ENCODE assay signal across 9 mouse cellular contexts in the genomic region with DNA sequence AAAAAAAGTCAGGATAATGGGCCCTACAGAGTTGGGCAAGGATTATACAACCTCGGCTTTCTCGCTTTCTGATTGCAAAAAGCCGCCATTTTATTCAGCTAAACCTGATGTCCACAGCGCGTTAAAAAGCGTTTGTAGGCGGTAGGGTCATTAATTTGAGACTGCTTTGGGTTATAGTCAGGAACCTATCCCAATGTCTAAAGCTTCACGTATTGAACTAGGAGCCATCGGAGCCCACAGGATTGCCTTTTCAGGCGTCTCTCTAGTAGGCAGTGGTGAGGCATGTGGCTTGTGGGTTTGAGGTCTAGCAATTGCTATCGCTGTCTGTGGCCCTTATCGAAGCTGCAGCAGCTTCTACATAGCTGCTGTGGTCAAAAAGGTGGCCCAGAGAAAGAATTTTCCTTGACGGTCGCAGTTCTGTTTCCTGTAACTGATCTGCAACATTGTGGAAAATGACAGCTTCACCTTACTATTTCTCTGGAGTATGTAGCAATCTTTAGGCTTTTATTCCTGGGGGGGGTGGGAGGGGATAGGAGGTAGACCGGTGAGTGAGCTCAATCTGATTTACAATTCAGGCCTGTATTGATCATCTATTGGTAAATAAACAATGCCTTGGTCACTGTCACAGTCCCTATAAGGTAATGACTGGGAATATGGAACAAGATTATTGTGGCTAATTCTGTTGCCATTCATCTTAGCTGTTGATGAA. TPM values are rescaled to one million over a fixed set of nuclear protein-coding genes. Genes with fewer than 3 reads are reported as not detected.
DNase-seq lines count a peak whose midpoint lies in the region; ATAC-seq and TF ChIP-seq lines count a peak whose summit lies in the region.
"Had no signal": no experiment of that assay in that cellular context is flagged by ENCODE, and none has a peak within 500 bp of the region (broad histone marks: within the 10 kb centered on the region; RNA-seq: fewer than 3 reads in every experiment).

No protein-coding gene starts in this region.

- no peaks in the 10 kb centered on the region for H3K9me3 ChIP-seq in forebrain, embryonic 10.5 days
- no peaks in the 10 kb centered on the region for H3K9me3 ChIP-seq in intestine, postnatal 0 days (ENCODE audit: control insufficient read depth)
- no peaks in the 10 kb centered on the region for H3K9me3 ChIP-seq in midbrain, embryonic 15.5 days

- peaks cover 15% of the 10 kb centered on the region for H3K4me1 ChIP-seq in forebrain, embryonic 10.5 days
- no peaks in the 10 kb centered on the region for H3K4me1 ChIP-seq in intestine, postnatal 0 days (replicated peaks; ENCODE audit: control insufficient read depth, insufficient read depth, low read length)
- peaks cover 12% of the 10 kb centered on the region for H3K4me1 ChIP-seq in midbrain, embryonic 15.5 days

- DNase-seq in left cerebral cortex, adult 2 months (ENCODE audit: extremely low spot score in 1 of 2, low spot score in 2 of 2), result peak in 1 of 2 experiments; percentile 18
- no peak for DNase-seq in left cerebral cortex, postnatal 4 days
- peak; percentile 40 for DNase-seq in NIH3T3 (ENCODE audit: low read depth)
- DNase-seq in forebrain, embryonic 10.5 days (ENCODE audit: extremely low spot score, low spot score), result no peak
- DNase-seq in ovary, postnatal 14 days (ENCODE audit: low spot score), result no peak
- no peak for DNase-seq in urinary bladder, adult 18-20 months (ENCODE audit: low spot score in 2 of 2)

- peak overlapping the region; percentile 82 for H3K4me3 ChIP-seq in left cerebral cortex, adult 2 months
- peak overlapping the region; percentile 89 for H3K4me3 ChIP-seq in forebrain, embryonic 10.5 days
- H3K4me3 ChIP-seq in intestine, postnatal 0 days (ENCODE audit: low read depth, low read length), result peak overlapping the region; percentile 79
- H3K4me3 ChIP-seq in midbrain, embryonic 15.5 days, result peak overlapping the region; percentile 66

- no peak for TF ChIP-seq CTCF in left cerebral cortex, adult 2 months (IDR thresholded peaks at IDR 0.05)
- no peak for TF ChIP-seq CTCF in intestine, postnatal 0 days (IDR thresholded peaks at IDR 0.05; ENCODE audit: low read depth)

- H3K27me3 ChIP-seq in forebrain, embryonic 10.5 days (ENCODE audit: poor library complexity, severe bottlenecking), result no peaks in the 10 kb centered on the region
- no peaks in the 10 kb centered on the region for H3K27me3 ChIP-seq in intestine, postnatal 0 days (replicated peaks; ENCODE audit: control insufficient read depth, insufficient read depth, low read length)
- no peaks in the 10 kb centered on the region for H3K27me3 ChIP-seq in midbrain, embryonic 15.5 days (replicated peaks)

- H3K36me3 ChIP-seq in forebrain, embryonic 10.5 days (replicated peaks), result peaks cover 52% of the 10 kb centered on the region
- peaks cover 37% of the 10 kb centered on the region for H3K36me3 ChIP-seq in intestine, postnatal 0 days (ENCODE audit: control insufficient read depth, insufficient read depth)
- H3K36me3 ChIP-seq in midbrain, embryonic 15.5 days (replicated peaks), result peaks cover 21% of the 10 kb centered on the region

- H3K27ac ChIP-seq in left cerebral cortex, adult 2 months, result peak overlapping the region; percentile 93
- H3K27ac ChIP-seq in forebrain, embryonic 10.5 days, result peak overlapping the region; percentile 95
- peak overlapping the region; percentile 94 for H3K27ac ChIP-seq in intestine, postnatal 0 days (ENCODE audit: low read depth, low read length)
- H3K27ac ChIP-seq in midbrain, embryonic 15.5 days, result peak overlapping the region; percentile 93

- ATAC-seq in intestine, postnatal 0 days, result no peak
- no peak; the same call in 1 of the 2 replicates for ATAC-seq in midbrain, embryonic 15.5 days (replicated peaks)

- peak overlapping the region; percentile 80 for H3K4me2 ChIP-seq in intestine, postnatal 0 days (replicated peaks; ENCODE audit: low read depth)
- H3K4me2 ChIP-seq in midbrain, embryonic 15.5 days, result peak overlapping the region; percentile 70

- intact Hi-C loops in left cerebral cortex, adult 2 months (cut with DNase I), result loop anchor here (2.0 kb wide), 3 partner anchors 20 to 44 kb away; a partner anchor contains a TSS
- intact Hi-C loops in left cerebral cortex, postnatal 4 days (cut with DNase I), result no loop called here

- H3K9ac ChIP-seq in intestine, postnatal 0 days (ENCODE audit: low read depth, low read length), result peak overlapping the region; percentile 84
- H3K9ac ChIP-seq in midbrain, embryonic 15.5 days, result peak overlapping the region; percentile 86

- WGBS in forebrain, embryonic 10.5 days, result 1% methylated on average over 15 of the region's 15 CpGs
- WGBS in intestine, postnatal 0 days, result under 1% methylated on average over 15 of the region's 15 CpGs
- whole genome bisulfite sequencing in midbrain, embryonic 15.5 days, result under 1% methylated on average over 15 of the region's 15 CpGs

RNA-seq across cellular contexts. Expression of a gene that starts 6.1 kb away (rescaled TPM):
- 1 to 10 TPM; 1.6 to 2.6 TPM for total RNA-seq in left cerebral cortex, adult 2 months (2021)
- total RNA-seq in left cerebral cortex, postnatal 4 days (2021), result 1 to 10 TPM; 1.4 to 2.1 TPM
- polyA plus RNA-seq in forebrain, embryonic 10.5 days (2016; fragmentation: Nextera tagmentation; extraction: Ambion mirVana), result 0.97 and 1.2 TPM in 2 replicates
- 48.2 and 48.3 TPM in 2 replicates for polyA plus RNA-seq in intestine, postnatal 0 days (2015; fragmentation: Nextera tagmentation; extraction: Ambion mirVana)
- polyA plus RNA-seq in midbrain, embryonic 15.5 days (2015; fragmentation: Nextera tagmentation; extraction: Ambion mirVana), result 2.0 and 2.4 TPM in 2 replicates
- total RNA-seq: neutrophil, adult 5-6 weeks had no signal

RNA-seq across cellular contexts. Expression of a gene that starts 20.0 kb away (rescaled TPM):
- 10 to 100 TPM; 22.4 to 24.9 TPM for total RNA-seq in left cerebral cortex, adult 2 months (2021)
- 10 to 100 TPM; 40.9 to 47.2 TPM for total RNA-seq in left cerebral cortex, postnatal 4 days (2021)
- polyA plus RNA-seq in forebrain, embryonic 10.5 days (2016; fragmentation: Nextera tagmentation; extraction: Ambion mirVana), result 91.4 and 91.8 TPM in 2 replicates
- polyA plus RNA-seq in intestine, postnatal 0 days (2015; fragmentation: Nextera tagmentation; extraction: Ambion mirVana), result 80.1 and 84.1 TPM in 2 replicates
- 71.2 and 84.6 TPM in 2 replicates for polyA plus RNA-seq in midbrain, embryonic 15.5 days (2015; fragmentation: Nextera tagmentation; extraction: Ambion mirVana)

RNA-seq across cellular contexts. Expression of a gene that starts 35.1 kb away (rescaled TPM):
- 10 to 100 TPM; 22.1 to 24.4 TPM for total RNA-seq in left cerebral cortex, adult 2 months (2021)
- total RNA-seq in left cerebral cortex, postnatal 4 days (2021), result 10 to 100 TPM; 16.8 to 19.1 TPM
- polyA plus RNA-seq in forebrain, embryonic 10.5 days (2016; fragmentation: Nextera tagmentation; extraction: Ambion mirVana), result 71.0 and 73.1 TPM in 2 replicates
- polyA plus RNA-seq in intestine, postnatal 0 days (2015; fragmentation: Nextera tagmentation; extraction: Ambion mirVana), result 43.2 and 47.5 TPM in 2 replicates
- polyA plus RNA-seq in midbrain, embryonic 15.5 days (2015; fragmentation: Nextera tagmentation; extraction: Ambion mirVana), result 45.2 and 47.7 TPM in 2 replicates

RNA-seq across cellular contexts. Expression of a gene that starts 44.1 kb away (rescaled TPM):
- 10 to 100 TPM; 13.0 to 14.3 TPM for total RNA-seq in left cerebral cortex, adult 2 months (2021)
- 10 to 100 TPM; 17.6 to 22.0 TPM for total RNA-seq in left cerebral cortex, postnatal 4 days (2021)
- polyA plus RNA-seq in forebrain, embryonic 10.5 days (2016; fragmentation: Nextera tagmentation; extraction: Ambion mirVana), result 193 and 194 TPM in 2 replicates
- 47.4 and 48.7 TPM in 2 replicates for polyA plus RNA-seq in intestine, postnatal 0 days (2015; fragmentation: Nextera tagmentation; extraction: Ambion mirVana)
- polyA plus RNA-seq in midbrain, embryonic 15.5 days (2015; fragmentation: Nextera tagmentation; extraction: Ambion mirVana), result 36.4 and 39.0 TPM in 2 replicates

RNA-seq across cellular contexts. Expression of a gene that starts 47.9 kb away (rescaled TPM):
- 10 to 100 TPM; 22.1 to 26.1 TPM for total RNA-seq in left cerebral cortex, adult 2 months (2021)
- 10 to 100 TPM; 35.2 to 36.0 TPM for total RNA-seq in left cerebral cortex, postnatal 4 days (2021)
- 45.4 and 50.6 TPM in 2 replicates for polyA plus RNA-seq in forebrain, embryonic 10.5 days (2016; fragmentation: Nextera tagmentation; extraction: Ambion mirVana)
- 8.9 and 9.6 TPM in 2 replicates for polyA plus RNA-seq in intestine, postnatal 0 days (2015; fragmentation: Nextera tagmentation; extraction: Ambion mirVana)
- polyA plus RNA-seq in midbrain, embryonic 15.5 days (2015; fragmentation: Nextera tagmentation; extraction: Ambion mirVana), result 45.7 and 47.4 TPM in 2 replicates

Comparison
In these comparisons a context has a peak if more than half of its experiments do, and no peak if none do; other contexts are left out.
1. RNA of a gene that starts 6.1 kb away (polyA plus RNA-seq): 48.2 to 48.3 TPM in intestine, postnatal 0 days; 2.0 to 2.4 TPM in midbrain, embryonic 15.5 days and 0.97 to 1.2 TPM in forebrain, embryonic 10.5 days; every median in the first group is over 10 times any median in the second.
2. Peak in every context shown above with its lines, with median percentiles within 50 percentile points of each other: H3K27ac ChIP-seq and H3K4me3 ChIP-seq.